Mouse (Mus musculus): Measurements from ENCODE around the gene Pga5. TPM values are rescaled to one million over a fixed set of nuclear protein-coding genes. Genes with fewer than 3 reads are reported as not detected.

Pga5 gene
- polyA plus RNA-seq, 1 experiment from 2014 or later = not detected

- H3K4me3 ChIP-seq (ENCODE audit: low read length) = no peak overlapping the region
- no peaks in the 10 kb centered on the region for H3K36me3 ChIP-seq (ENCODE audit: control insufficient read depth, insufficient read depth, low read length)
- no peak overlapping the region for H3K9ac ChIP-seq (ENCODE audit: low read depth, low read length)
- H3K4me1 ChIP-seq (ENCODE audit: control insufficient read depth, insufficient read depth, low read depth, low read length) = peaks cover 4% of the 10 kb centered on the region
- no peak overlapping the region for H3K4me2 ChIP-seq (ENCODE audit: low read length)
- no peak overlapping the region for H3K27ac ChIP-seq (ENCODE audit: low read depth, low read length)
- WGBS = 72% methylated on average over 4 of the region's 4 CpGs
- no peaks in the 10 kb centered on the region; the same call in 1 of the 2 replicates for H3K27me3 ChIP-seq (replicated peaks; ENCODE audit: control insufficient read depth, insufficient read depth, low read length)
- H3K9me3 ChIP-seq (ENCODE audit: control insufficient read depth, low read length) = no peaks in the 10 kb centered on the region
- no peak for ATAC-seq
Measured at GRCm38 (mm10) chr19:10681571-10681970, 3.7 kb upstream of the Pga5 start.

GRCm38 (mm10) chr19:10678772-10679067 is 849 bp upstream of the Pga5 start:
- no peaks in the 10 kb centered on the region for H3K9me3 ChIP-seq (ENCODE audit: control insufficient read depth, low read length)
- H3K27me3 ChIP-seq (replicated peaks; ENCODE audit: control insufficient read depth, insufficient read depth, low read length) = no peaks in the 10 kb centered on the region; the same call in 1 of the 2 replicates
- H3K36me3 ChIP-seq (ENCODE audit: control insufficient read depth, insufficient read depth, low read length) = no peaks in the 10 kb centered on the region
- peaks cover 4% of the 10 kb centered on the region for H3K4me1 ChIP-seq (ENCODE audit: control insufficient read depth, insufficient read depth, low read depth, low read length)
- WGBS = 60% methylated on average over 1 of the region's 1 CpGs
- no peak overlapping the region for H3K27ac ChIP-seq (ENCODE audit: low read depth, low read length)
- H3K9ac ChIP-seq (ENCODE audit: low read depth, low read length) = no peak overlapping the region
- ATAC-seq = peak; percentile 55; the same call in 1 of the 2 replicates
- no peak overlapping the region for H3K4me3 ChIP-seq (ENCODE audit: low read length)
- no peak overlapping the region for H3K4me2 ChIP-seq (ENCODE audit: low read length)

GRCm38 (mm10) chr19:10676656-10677055 is 1.2 kb downstream of the Pga5 start:
- no peak overlapping the region for H3K9ac ChIP-seq (ENCODE audit: low read depth, low read length)
- H3K27me3 ChIP-seq (replicated peaks; ENCODE audit: control insufficient read depth, insufficient read depth, low read length) = no peaks in the 10 kb centered on the region; the same call in 1 of the 2 replicates
- H3K36me3 ChIP-seq (ENCODE audit: control insufficient read depth, insufficient read depth, low read length) = no peaks in the 10 kb centered on the region
- H3K4me1 ChIP-seq (ENCODE audit: control insufficient read depth, insufficient read depth, low read depth, low read length) = peaks cover 4% of the 10 kb centered on the region
- H3K4me3 ChIP-seq (ENCODE audit: low read length) = no peak overlapping the region
- no peaks in the 10 kb centered on the region for H3K9me3 ChIP-seq (ENCODE audit: control insufficient read depth, low read length)
- WGBS = 82% methylated on average over 16 of the region's 16 CpGs
- ATAC-seq = no peak
- no peak overlapping the region for H3K4me2 ChIP-seq (ENCODE audit: low read length)
- H3K27ac ChIP-seq (ENCODE audit: low read depth, low read length) = no peak overlapping the region

DNA sequence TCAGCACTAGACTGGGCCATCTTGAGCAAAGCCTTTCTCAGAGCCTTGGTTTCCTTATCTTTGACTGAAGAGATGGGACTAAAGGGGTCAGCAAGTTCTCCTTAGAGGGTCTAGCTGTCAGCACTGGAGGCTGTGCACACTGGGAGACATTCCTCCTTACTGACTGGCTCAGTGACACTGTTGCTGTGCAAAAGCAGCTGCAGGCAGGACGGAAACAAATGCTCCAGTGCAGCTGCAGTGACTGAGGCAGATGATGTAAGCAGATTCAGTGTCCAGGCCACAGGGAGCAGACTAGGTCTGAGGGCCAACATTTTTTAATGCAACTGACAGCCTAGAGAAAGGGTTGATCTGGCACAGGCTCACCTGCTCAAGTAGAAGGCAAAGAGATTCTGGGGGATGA is 4.6 kb downstream of the Pga5 start:
- Histone ChIP-seq H3K27ac (ENCODE audit: low read depth, low read length) (no peak overlapping the region), H3K4me2 (ENCODE audit: low read length) (no peak overlapping the region), H3K4me3 (ENCODE audit: low read length) (no peak overlapping the region), H3K9ac (ENCODE audit: low read depth, low read length) (no peak overlapping the region), H3K27me3 (replicated peaks; ENCODE audit: control insufficient read depth, insufficient read depth, low read length) (no peaks in the 10 kb centered on the region; the same call in 1 of the 2 replicates), H3K36me3 (ENCODE audit: control insufficient read depth, insufficient read depth, low read length) (no peaks in the 10 kb centered on the region), H3K9me3 (ENCODE audit: control insufficient read depth, low read length) (no peaks in the 10 kb centered on the region), H3K4me1 (ENCODE audit: control insufficient read depth, insufficient read depth, low read depth, low read length) (no peaks in the 10 kb centered on the region)
- ATAC-seq = no peak
- WGBS = 43% methylated on average over 1 of the region's 1 CpGs

GRCm38 (mm10) chr19:10671854-10672417 is 5.9 kb downstream of the Pga5 start:
- H3K27me3 ChIP-seq (replicated peaks; ENCODE audit: control insufficient read depth, insufficient read depth, low read length) = no peaks in the 10 kb centered on the region
- no peaks in the 10 kb centered on the region for H3K36me3 ChIP-seq (ENCODE audit: control insufficient read depth, insufficient read depth, low read length)
- H3K4me2 ChIP-seq (ENCODE audit: low read length) = no peak overlapping the region
- no peak overlapping the region for H3K4me3 ChIP-seq (ENCODE audit: low read length)
- WGBS = 65% methylated on average over 9 of the region's 9 CpGs
- no peak overlapping the region for H3K27ac ChIP-seq (ENCODE audit: low read depth, low read length)
- no peaks in the 10 kb centered on the region for H3K9me3 ChIP-seq (ENCODE audit: control insufficient read depth, low read length)
- no peak overlapping the region for H3K9ac ChIP-seq (ENCODE audit: low read depth, low read length)
- H3K4me1 ChIP-seq (ENCODE audit: control insufficient read depth, insufficient read depth, low read depth, low read length) = no peaks in the 10 kb centered on the region
- no peak for ATAC-seq

GRCm38 (mm10) chr19:10671319-10671718 is 6.6 kb downstream of the Pga5 start:
- Histone ChIP-seq H3K27ac (ENCODE audit: low read depth, low read length) (no peak overlapping the region), H3K4me1 (ENCODE audit: control insufficient read depth, insufficient read depth, low read depth, low read length) (no peaks in the 10 kb centered on the region), H3K9ac (ENCODE audit: low read depth, low read length) (no peak overlapping the region), H3K36me3 (ENCODE audit: control insufficient read depth, insufficient read depth, low read length) (no peaks in the 10 kb centered on the region), H3K27me3 (replicated peaks; ENCODE audit: control insufficient read depth, insufficient read depth, low read length) (no peaks in the 10 kb centered on the region), H3K4me3 (ENCODE audit: low read length) (no peak overlapping the region), H3K9me3 (ENCODE audit: control insufficient read depth, low read length) (no peaks in the 10 kb centered on the region), H3K4me2 (ENCODE audit: low read length) (no peak overlapping the region)
- no peak for ATAC-seq
- WGBS = 86% methylated on average over 4 of the region's 4 CpGs

GRCm38 (mm10) chr19:10665499-10665898 is 12.4 kb downstream of the Pga5 start:
- no peaks in the 10 kb centered on the region for H3K4me1 ChIP-seq (ENCODE audit: control insufficient read depth, insufficient read depth, low read depth, low read length)
- no peak overlapping the region for H3K4me3 ChIP-seq (ENCODE audit: low read length)
- H3K4me2 ChIP-seq (ENCODE audit: low read length) = no peak overlapping the region
- WGBS = 12% methylated on average over 2 of the region's 2 CpGs
- ATAC-seq = peak; percentile 83
- no peaks in the 10 kb centered on the region for H3K9me3 ChIP-seq (ENCODE audit: control insufficient read depth, low read length)
- H3K36me3 ChIP-seq (ENCODE audit: control insufficient read depth, insufficient read depth, low read length) = no peaks in the 10 kb centered on the region
- no peaks in the 10 kb centered on the region for H3K27me3 ChIP-seq (replicated peaks; ENCODE audit: control insufficient read depth, insufficient read depth, low read length)
- no peak overlapping the region for H3K9ac ChIP-seq (ENCODE audit: low read depth, low read length)
- no peak overlapping the region for H3K27ac ChIP-seq (ENCODE audit: low read depth, low read length)

- peak; percentile 35; the same call in 1 of the 2 replicates for ATAC-seq
- Histone ChIP-seq H3K9ac (ENCODE audit: low read depth, low read length) (no peak overlapping the region), H3K4me2 (ENCODE audit: low read length) (no peak overlapping the region), H3K27me3 (replicated peaks; ENCODE audit: control insufficient read depth, insufficient read depth, low read length) (no peaks in the 10 kb centered on the region), H3K4me3 (ENCODE audit: low read length) (no peak overlapping the region), H3K27ac (ENCODE audit: low read depth, low read length) (no peak overlapping the region), H3K9me3 (ENCODE audit: control insufficient read depth, low read length) (no peaks in the 10 kb centered on the region), H3K4me1 (ENCODE audit: control insufficient read depth, insufficient read depth, low read depth, low read length) (no peaks in the 10 kb centered on the region), H3K36me3 (ENCODE audit: control insufficient read depth, insufficient read depth, low read length) (no peaks in the 10 kb centered on the region)
- WGBS = 60% methylated on average over 3 of the region's 3 CpGs
Measured at GRCm38 (mm10) chr19:10665093-10665492, 12.8 kb downstream of the Pga5 start.

DNA sequence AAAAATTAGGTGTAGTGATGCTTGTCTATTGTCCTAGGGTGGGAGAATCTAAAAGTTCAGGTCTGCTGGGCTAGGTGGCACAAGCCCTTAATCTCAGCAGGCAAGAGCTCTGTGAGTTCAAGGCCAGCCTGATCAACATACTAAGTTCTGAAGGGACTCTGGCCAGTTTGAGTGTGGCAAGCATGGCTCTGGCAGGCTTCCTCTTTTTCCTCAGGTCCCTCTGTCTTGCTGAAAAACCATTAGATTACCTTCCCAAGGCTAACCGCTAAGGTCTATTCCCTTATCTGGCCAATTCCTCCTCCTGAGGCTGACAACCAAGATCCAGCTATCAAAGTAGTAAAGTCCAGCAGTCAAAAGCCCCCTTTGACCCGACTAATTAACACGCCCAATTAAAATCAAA is 15.2 kb downstream of the Pga5 start:
- no peaks in the 10 kb centered on the region for H3K4me1 ChIP-seq (ENCODE audit: control insufficient read depth, insufficient read depth, low read depth, low read length)
- no peak for ATAC-seq

DNA sequence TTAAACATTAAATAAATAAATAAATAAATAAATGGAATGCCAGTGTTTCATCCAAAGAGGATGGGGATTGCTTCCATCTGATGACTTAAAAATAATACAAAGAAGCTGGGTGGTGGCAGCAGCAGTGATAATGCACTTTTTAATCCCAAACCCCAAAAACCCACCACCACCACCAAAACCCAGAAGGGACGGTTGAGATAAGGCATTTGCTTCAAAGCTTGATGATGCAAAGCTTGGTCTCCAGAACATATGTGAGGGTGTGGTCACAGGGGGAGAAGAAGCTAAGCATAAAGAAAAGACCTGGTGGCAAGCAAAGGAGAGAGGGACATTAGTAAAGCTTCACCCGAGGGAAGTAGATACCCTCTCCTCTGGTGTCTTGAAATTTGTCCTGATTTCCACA is 16.0 kb downstream of the Pga5 start:
- Histone ChIP-seq H3K4me3 (ENCODE audit: low read length) (no peak overlapping the region), H3K9me3 (ENCODE audit: control insufficient read depth, low read length) (no peaks in the 10 kb centered on the region), H3K36me3 (ENCODE audit: control insufficient read depth, insufficient read depth, low read length) (no peaks in the 10 kb centered on the region), H3K4me1 (ENCODE audit: control insufficient read depth, insufficient read depth, low read depth, low read length) (no peaks in the 10 kb centered on the region), H3K27me3 (replicated peaks; ENCODE audit: control insufficient read depth, insufficient read depth, low read length) (no peaks in the 10 kb centered on the region), H3K9ac (ENCODE audit: low read depth, low read length) (no peak overlapping the region), H3K4me2 (ENCODE audit: low read length) (no peak overlapping the region), H3K27ac (ENCODE audit: low read depth, low read length) (no peak overlapping the region)
- no peak for ATAC-seq
- 90% methylated on average over 2 of the region's 2 CpGs for WGBS

More for the DNA sequence above, 15.2 kb downstream of the Pga5 start:
- Histone ChIP-seq H3K27ac (ENCODE audit: low read depth, low read length) (no peak overlapping the region), H3K36me3 (ENCODE audit: control insufficient read depth, insufficient read depth, low read length) (no peaks in the 10 kb centered on the region), H3K27me3 (replicated peaks; ENCODE audit: control insufficient read depth, insufficient read depth, low read length) (no peaks in the 10 kb centered on the region), H3K4me2 (ENCODE audit: low read length) (no peak overlapping the region), H3K9ac (ENCODE audit: low read depth, low read length) (no peak overlapping the region), H3K4me3 (ENCODE audit: low read length) (no peak overlapping the region), H3K9me3 (ENCODE audit: control insufficient read depth, low read length) (no peaks in the 10 kb centered on the region)
- 78% methylated on average over 3 of the region's 3 CpGs for WGBS

All from hindbrain, embryonic 16.5 days (tissue).